Mouse (Mus musculus): ENCODE results near the gene Noxa1.

GRCm38 (mm10) chr2:25095109-25095850 is at the start of gene Noxa1:
- TF ChIP-seq CTCF (IDR thresholded peaks at IDR 0.05; ENCODE audit: insufficient read depth, low read length), result no peak
- TF ChIP-seq POLR2A (IDR thresholded peaks at IDR 0.05; ENCODE audit: borderline replicate concordance, extremely low read depth, low read depth, low read length), result no peak

Measured in lung, adult 2 months (tissue).